Mouse (Mus musculus): ENCODE results near the gene Zic1. TPM values are rescaled to one million over a fixed set of nuclear protein-coding genes. Genes with fewer than 3 reads are reported as not detected.

The Zic1 gene
- polyA plus RNA-seq, 1 experiment from 2014 or later, result 0.08 TPM

DNA sequence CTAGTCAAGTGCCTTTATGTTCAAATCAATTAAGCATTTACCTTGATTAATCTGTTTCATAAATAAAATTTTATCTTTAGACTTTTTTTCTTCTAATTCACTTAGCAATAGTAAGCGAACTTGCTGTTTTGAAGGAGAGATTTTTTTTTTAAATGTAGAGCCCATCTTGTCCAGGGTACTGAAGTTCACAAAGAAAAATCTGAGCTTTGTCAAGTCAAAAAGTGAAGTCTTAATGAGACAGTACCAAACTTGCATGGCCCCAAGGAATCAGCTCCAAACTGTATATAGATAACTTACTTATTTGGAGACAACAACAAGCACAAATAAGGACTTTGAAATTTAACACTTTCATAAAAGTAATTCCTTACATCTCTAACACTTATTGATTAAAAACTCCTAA lies 16.9 kb downstream of the Zic1 start:
- no peak overlapping the region for H3K4me2 ChIP-seq
- H3K9me3 ChIP-seq (replicated peaks), result no peaks in the 10 kb centered on the region
- peaks cover 54% of the 10 kb centered on the region for H3K27me3 ChIP-seq (replicated peaks)
- H3K4me1 ChIP-seq (replicated peaks), result no peaks in the 10 kb centered on the region; the same call in 1 of the 2 replicates
- no peaks in the 10 kb centered on the region for H3K36me3 ChIP-seq
- H3K4me3 ChIP-seq, result no peak overlapping the region
- no peak overlapping the region for H3K27ac ChIP-seq (ENCODE audit: poor library complexity, severe bottlenecking)
- H3K9ac ChIP-seq, result no peak overlapping the region
- no peak for ATAC-seq (ENCODE audit: insufficient number of reproducible peaks, low FRiP score)
- 26% methylated on average over 1 of the region's 1 CpGs for WGBS

DNA sequence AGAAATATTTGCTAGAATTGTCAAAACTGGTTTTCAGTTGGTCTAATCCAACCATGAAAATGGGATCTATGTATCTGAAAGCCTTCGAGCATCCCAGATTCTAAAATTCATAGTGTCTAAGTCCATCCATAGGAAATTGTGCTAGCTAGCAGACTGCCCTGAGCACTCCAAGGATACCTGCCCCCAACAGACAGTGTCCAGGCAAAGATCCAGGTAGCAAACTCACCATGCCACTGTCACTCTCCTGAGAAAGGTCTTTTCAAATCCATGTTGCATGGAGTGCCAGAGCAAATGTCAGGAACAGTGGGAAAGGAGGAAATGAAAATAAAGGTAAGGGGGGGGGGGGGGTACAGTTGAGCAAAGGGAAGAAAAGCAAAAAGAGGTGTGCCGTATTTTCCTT lies 18.0 kb downstream of the Zic1 start:
- no peak overlapping the region for H3K4me2 ChIP-seq
- H3K9ac ChIP-seq, result no peak overlapping the region
- no peak for ATAC-seq (ENCODE audit: insufficient number of reproducible peaks, low FRiP score)
- H3K4me1 ChIP-seq (replicated peaks), result no peaks in the 10 kb centered on the region; the same call in 1 of the 2 replicates
- H3K27me3 ChIP-seq (replicated peaks), result peaks cover 44% of the 10 kb centered on the region
- no peaks in the 10 kb centered on the region for H3K9me3 ChIP-seq (replicated peaks)
- no peak overlapping the region for H3K4me3 ChIP-seq
- no peak overlapping the region for H3K27ac ChIP-seq (ENCODE audit: poor library complexity, severe bottlenecking)
- 55% methylated on average over 2 of the region's 2 CpGs for WGBS
- H3K36me3 ChIP-seq, result no peaks in the 10 kb centered on the region

Other genes starting within 250 kb of the Zic1 start
- 0.27 TPM in 1 of 2 replicates, not detected in the other for gene Zic4, start 3.4 kb downstream of the Zic1 start, polyA plus RNA-seq (2016; fragmentation: Nextera tagmentation; extraction: Ambion mirVana)